Mouse (Mus musculus): ENCODE data around the gene Gna12.

DNA sequence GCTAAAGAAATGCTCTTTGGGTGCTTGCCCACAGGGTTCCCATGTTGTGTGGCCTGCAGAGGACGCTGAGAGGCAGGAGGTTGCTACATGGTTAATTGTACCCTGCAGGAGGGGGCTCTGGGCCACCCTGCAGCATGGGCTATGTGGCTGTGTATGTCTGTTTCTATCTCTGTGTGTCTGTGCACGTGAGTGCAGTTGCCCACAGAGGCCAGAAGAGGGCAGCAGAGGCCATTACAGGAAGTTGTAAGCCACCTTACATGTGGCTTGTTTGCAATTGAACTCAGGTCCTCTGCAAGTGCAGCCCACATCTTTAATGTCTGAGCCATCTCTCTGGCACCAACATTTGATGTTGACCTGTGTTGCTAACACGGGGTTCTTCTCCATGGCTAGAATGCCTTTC, 77.6 kb downstream of the Gna12 start:
- TF ChIP-seq CTCF (conservative IDR thresholded peaks at IDR 0.05; ENCODE audit: low read length) (peak; percentile 47), POU5F1 (IDR thresholded peaks at IDR 0.05; ENCODE audit: borderline replicate concordance, low read length) (no peak), NANOG (IDR thresholded peaks at IDR 0.05; ENCODE audit: borderline replicate concordance, low read length) (no peak)
